Mouse (Mus musculus) midbrain, postnatal 0 days (tissue): Measurements from ENCODE around the gene Tsks. TPM values are rescaled to one million over a fixed set of nuclear protein-coding genes. Genes with fewer than 3 reads are reported as not detected.

Experiments
- ATAC-seq: fragments of 200-750 bp; cut with Nextera tagmentation; 2 replicates; pipeline ENCODE4 v1.8.0; 2017; ENCODE audit warnings: moderate number of reproducible peaks, mild to moderate bottlenecking, moderate TSS enrichment, moderate library complexity; ENCODE audit not compliant: low FRiP score
- DNase-seq: peaks from one replicate; pipeline ENCODE4 v3.0.0-alpha.2; 2015; ENCODE audit warnings: low spot score
- H3K27ac ChIP-seq: fragments of 300-500 bp; sonication (generic); 2 replicates; pipeline ENCODE4 v1.5.1; 2014; ENCODE audit warnings: low read depth, mild to moderate bottlenecking, low read length, mixed read lengths
- H3K27me3 ChIP-seq: fragments of 300-500 bp; sonication (generic); 2 replicates; pipeline ENCODE4 v1.6.1; 2014; ENCODE audit warnings: low read length, control low read depth, mixed read lengths; ENCODE audit not compliant: insufficient read depth
- H3K36me3 ChIP-seq: fragments of 300-500 bp; sonication (generic); 2 replicates; pipeline ENCODE4 v1.6.1; 2014; ENCODE audit warnings: low read length, control low read depth, mixed read lengths; ENCODE audit not compliant: insufficient read depth
- H3K4me1 ChIP-seq: fragments of 300-500 bp; sonication (generic); 2 replicates; pipeline ENCODE4 v1.6.1; 2014; ENCODE audit warnings: mild to moderate bottlenecking, control low read depth, antibody characterized with exemption, low read length, mixed read lengths; ENCODE audit not compliant: insufficient read depth
- H3K4me2 ChIP-seq: fragments of 300-500 bp; sonication (generic); 2 replicates; pipeline ENCODE4 v1.6.1; 2014; ENCODE audit warnings: low read depth, mild to moderate bottlenecking, low read length, mixed read lengths; ENCODE audit not compliant: poor library complexity, severe bottlenecking
- H3K4me3 ChIP-seq: fragments of 300-500 bp; sonication (generic); 2 replicates; pipeline ENCODE4 v1.5.1; 2014; ENCODE audit warnings: low read depth, mild to moderate bottlenecking, low read length, moderate library complexity
- H3K9ac ChIP-seq: fragments of 300-500 bp; sonication (generic); replicated peaks from 2 replicates; pipeline ENCODE4 v1.6.1; 2014; ENCODE audit warnings: mild to moderate bottlenecking, low read length, moderate library complexity, mixed read lengths; ENCODE audit not compliant: poor library complexity, severe bottlenecking
- H3K9me3 ChIP-seq: fragments of 300-500 bp; sonication (generic); 2 replicates; pipeline ENCODE4 v1.6.1; 2016; ENCODE audit warnings: low read length, control low read depth
- CTCF ChIP-seq: IDR thresholded peaks from 2 replicates; pipeline ENCODE4 v1.5.1; 2016; ENCODE audit warnings: antibody characterized with exemption, mild to moderate bottlenecking
- WGBS: fragments of 180-500 bp; shearing (Covaris S2); extraction: QIAGEN DNeasy Blood & Tissue Kit; methylation state at CpG from one replicate; pipeline ENCODE4 v1.1.7; 2014; 5-methylcytosine and 5-hydroxymethylcytosine counted together
- polyA plus RNA-seq: library from polyadenylated mRNA; unstranded; fragments of >200 nt; fragmentation: Nextera tagmentation; extraction: Ambion mirVana; gene quantifications from 2 replicates; pipeline ENCODE4 v1.2.1, GENCODE M21; 2015
- total RNA-seq: library from RNA; depleted of rRNA; stranded (reverse); fragments of >200 nt; gene quantifications from 2 replicates; pipeline ENCODE4 v1.2.3, GENCODE M21; 2014

The Tsks gene
- total and polyA plus RNA-seq, 2 experiments from 2014 or later, result 0.12 TPM; not detected in 1

- Histone ChIP-seq H3K4me2 (no peak overlapping the region), H3K36me3 (peaks cover 25% of the 10 kb centered on the region), H3K4me3 (no peak overlapping the region), H3K4me1 (no peaks in the 10 kb centered on the region), H3K9ac (no peak overlapping the region), H3K27me3 (no peaks in the 10 kb centered on the region), H3K9me3 (no peaks in the 10 kb centered on the region), H3K27ac (no peak overlapping the region)
- no peak for TF ChIP-seq CTCF
- DNase-seq (no peak), ATAC-seq (no peak)
- 72% methylated on average over 20 of the region's 20 CpGs for WGBS
Observed at GRCm38 (mm10) chr7:44957183-44957835, 14.3 kb downstream of the Tsks start.

DNA sequence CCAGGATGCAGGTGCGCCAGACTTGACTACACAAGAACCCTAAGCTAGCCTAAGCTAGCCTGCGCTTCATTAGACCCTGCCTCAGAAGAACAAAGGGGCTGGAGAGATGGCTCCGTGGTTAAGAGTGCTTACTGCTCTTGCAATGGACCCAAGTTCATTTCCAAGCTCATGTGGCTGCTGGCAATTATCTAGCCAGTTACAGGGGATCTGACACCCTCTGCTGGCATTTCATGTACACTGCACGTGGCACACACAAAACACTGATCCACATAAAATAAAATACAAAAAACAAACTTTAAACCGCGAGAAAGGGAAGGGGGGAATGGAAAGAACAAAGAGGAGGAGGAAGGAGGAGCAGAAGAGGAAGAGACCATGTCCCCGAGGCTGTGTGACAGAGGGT is 15.2 kb downstream of the Tsks start:
- Histone ChIP-seq H3K4me2 (no peak overlapping the region), H3K4me1 (no peaks in the 10 kb centered on the region), H3K27me3 (no peaks in the 10 kb centered on the region), H3K27ac (no peak overlapping the region), H3K4me3 (no peak overlapping the region), H3K9me3 (no peaks in the 10 kb centered on the region), H3K9ac (no peak overlapping the region), H3K36me3 (peaks cover 33% of the 10 kb centered on the region)
- DNase-seq, result peak; percentile 72
- WGBS, result 56% methylated on average over 7 of the region's 7 CpGs
- ATAC-seq, result no peak
- peak; percentile 82 for TF ChIP-seq CTCF

DNA sequence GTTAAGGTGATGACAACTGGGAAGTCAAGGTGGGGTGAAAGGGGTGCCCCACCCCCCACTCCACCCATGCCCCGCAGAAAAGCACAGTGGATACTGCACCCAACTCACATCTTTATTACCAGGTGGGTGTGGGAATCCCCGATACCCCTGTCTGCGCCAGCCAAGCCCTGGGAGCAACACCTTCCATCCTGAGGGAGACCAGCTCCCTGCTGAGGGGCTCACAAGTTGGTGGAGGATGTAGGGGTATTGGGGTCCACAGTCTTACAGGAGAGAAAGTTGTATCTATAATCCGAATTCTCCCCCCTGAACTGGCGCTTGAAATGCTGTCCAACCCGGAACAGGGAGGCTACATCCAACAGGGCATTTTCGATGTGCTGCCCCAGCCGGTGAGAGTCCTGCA is 16.3 kb downstream of the Tsks start:
- H3K4me1 ChIP-seq, result no peaks in the 10 kb centered on the region
- H3K36me3 ChIP-seq, result peaks cover 33% of the 10 kb centered on the region
- DNase-seq, result no peak
- TF ChIP-seq CTCF, result no peak
- no peak overlapping the region for H3K27ac ChIP-seq
- no peaks in the 10 kb centered on the region for H3K9me3 ChIP-seq
- no peak for ATAC-seq
- H3K4me2 ChIP-seq, result no peak overlapping the region
- no peaks in the 10 kb centered on the region for H3K27me3 ChIP-seq
- WGBS, result 85% methylated on average over 8 of the region's 8 CpGs
- H3K9ac ChIP-seq, result no peak overlapping the region
- no peak overlapping the region for H3K4me3 ChIP-seq

GRCm38 (mm10) chr7:44959874-44960511 is 17.0 kb downstream of the Tsks start:
- Histone ChIP-seq H3K4me2 (no peak overlapping the region), H3K4me3 (no peak overlapping the region), H3K27ac (no peak overlapping the region), H3K27me3 (no peaks in the 10 kb centered on the region), H3K4me1 (no peaks in the 10 kb centered on the region), H3K9ac (no peak overlapping the region), H3K36me3 (peaks cover 36% of the 10 kb centered on the region), H3K9me3 (no peaks in the 10 kb centered on the region)
- ATAC-seq (no peak), DNase-seq (no peak)
- TF ChIP-seq CTCF, result no peak
- 90% methylated on average over 10 of the region's 10 CpGs for WGBS

DNA sequence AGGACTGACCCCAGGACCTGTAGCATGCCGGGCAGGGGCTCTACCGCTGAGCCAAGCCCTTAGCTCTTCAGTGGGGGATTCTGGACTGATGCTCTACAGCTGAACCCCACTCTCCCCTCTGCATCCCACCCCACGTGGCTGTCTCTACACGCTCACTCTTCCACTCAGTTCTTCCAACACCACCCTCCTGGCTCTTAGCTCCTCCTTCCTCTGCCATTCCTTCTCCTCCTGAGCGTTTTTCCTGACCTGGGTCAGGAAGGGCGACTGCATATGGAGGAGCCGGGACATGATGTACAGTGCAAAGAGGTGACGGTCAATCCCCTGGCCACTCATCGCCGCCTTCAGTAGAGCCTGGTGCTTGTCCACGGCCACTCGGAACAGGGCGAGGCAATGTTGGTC is 17.5 kb downstream of the Tsks start:
- no peak overlapping the region for H3K9ac ChIP-seq
- 94% methylated on average over 13 of the region's 13 CpGs for WGBS
- no peak for TF ChIP-seq CTCF
- no peaks in the 10 kb centered on the region for H3K4me1 ChIP-seq
- no peak for ATAC-seq
- H3K27ac ChIP-seq, result no peak overlapping the region
- peaks cover 40% of the 10 kb centered on the region for H3K36me3 ChIP-seq
- H3K27me3 ChIP-seq, result no peaks in the 10 kb centered on the region
- DNase-seq, result no peak
- H3K4me3 ChIP-seq, result no peak overlapping the region
- no peaks in the 10 kb centered on the region for H3K9me3 ChIP-seq
- H3K4me2 ChIP-seq, result no peak overlapping the region

- 84% methylated on average over 8 of the region's 8 CpGs for WGBS
- no peaks in the 10 kb centered on the region for H3K4me1 ChIP-seq
- H3K27ac ChIP-seq, result no peak overlapping the region
- H3K36me3 ChIP-seq, result peaks cover 46% of the 10 kb centered on the region
- H3K9ac ChIP-seq, result no peak overlapping the region
- H3K4me2 ChIP-seq, result no peak overlapping the region
- no peaks in the 10 kb centered on the region for H3K9me3 ChIP-seq
- H3K27me3 ChIP-seq, result no peaks in the 10 kb centered on the region
- H3K4me3 ChIP-seq, result no peak overlapping the region
- no peak for TF ChIP-seq CTCF
- ATAC-seq (no peak), DNase-seq (no peak)
Observed at GRCm38 (mm10) chr7:44962337-44962736, 19.3 kb downstream of the Tsks start.
